Mouse (Mus musculus): ENCODE results near the gene Mvp.

Gene Mvp

DNA sequence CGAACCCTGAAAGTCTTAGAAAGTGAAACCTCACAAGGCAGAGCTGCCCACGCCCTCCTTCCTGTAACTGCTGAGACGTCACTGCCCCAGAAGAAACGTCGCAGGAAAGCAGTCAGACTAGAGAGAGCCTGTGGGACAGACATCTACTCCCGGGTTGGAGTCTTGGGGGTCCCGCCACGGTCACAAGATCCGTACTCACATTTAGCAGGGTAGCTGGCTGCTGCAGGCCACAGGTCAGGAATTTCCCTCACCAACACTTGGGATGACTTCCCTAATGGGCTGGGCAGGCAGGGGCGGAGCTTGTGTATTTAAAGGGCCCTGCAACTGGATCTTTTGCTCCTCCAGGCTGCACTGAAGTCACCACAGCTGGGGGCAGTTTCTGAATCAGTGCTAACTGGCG lies at the start of gene Mvp:
Gene Mvp (minus strand): TSS at position 302 of the 400 bp plus-strand sequence.
- peak; percentile 83 for DNase-seq (ENCODE audit: low read depth, low spot score)

- no peak for DNase-seq (ENCODE audit: low read depth, low spot score)
Measured at GRCm38 (mm10) chr7:127055026-127055585, 40.7 kb upstream of the Mvp start.

- peak; percentile 91 for DNase-seq (ENCODE audit: low read depth, low spot score)
Measured at GRCm38 (mm10) chr7:127041851-127042672, 27.6 kb upstream of the Mvp start, which contains the start of gene Kif22. Gene Kif22 (minus strand): TSS chr7:127042471.

DNA sequence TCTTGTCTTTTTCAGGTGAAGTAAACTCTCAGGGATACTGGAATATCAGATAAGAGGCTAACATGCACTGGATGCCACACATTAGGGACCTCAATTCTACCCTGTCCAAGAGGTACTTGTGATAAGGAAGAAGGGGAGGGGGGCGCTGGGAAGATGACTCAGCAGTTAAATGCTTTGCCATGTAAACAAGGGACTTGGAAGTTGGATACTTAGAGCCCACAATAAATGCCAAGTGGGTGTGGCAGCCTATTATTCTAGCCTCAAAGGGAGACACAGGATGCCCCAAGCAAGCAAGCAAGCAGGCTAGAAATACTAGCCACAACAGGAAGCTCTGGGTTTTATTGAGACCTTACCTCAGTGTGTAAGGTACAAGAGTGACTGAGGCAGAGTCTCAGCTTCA lies 16.8 kb upstream of the Mvp start:
- DNase-seq (ENCODE audit: low read depth, low spot score) = peak; percentile 78

DNA sequence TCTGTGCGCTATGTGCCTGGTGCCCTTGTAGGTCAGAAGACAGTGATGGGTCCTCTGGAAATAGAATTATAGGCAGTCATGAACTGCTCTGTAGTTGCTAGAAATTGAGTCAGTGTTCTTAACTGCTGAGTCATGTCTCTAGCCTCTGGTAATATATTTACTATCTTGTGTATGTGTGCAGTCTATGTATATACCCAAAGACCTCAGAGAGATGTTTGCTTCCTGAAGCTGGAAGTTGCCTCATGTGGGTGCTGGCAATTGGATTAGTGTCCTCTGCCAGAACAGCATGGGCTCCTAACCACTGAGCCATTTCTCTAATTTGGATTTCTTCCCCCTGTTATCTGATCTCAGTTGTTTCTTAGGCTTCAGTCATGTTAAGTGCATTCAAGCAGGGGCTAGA lies 15.8 kb upstream of the Mvp start:
- no peak for DNase-seq (ENCODE audit: low read depth, low spot score)

DNA sequence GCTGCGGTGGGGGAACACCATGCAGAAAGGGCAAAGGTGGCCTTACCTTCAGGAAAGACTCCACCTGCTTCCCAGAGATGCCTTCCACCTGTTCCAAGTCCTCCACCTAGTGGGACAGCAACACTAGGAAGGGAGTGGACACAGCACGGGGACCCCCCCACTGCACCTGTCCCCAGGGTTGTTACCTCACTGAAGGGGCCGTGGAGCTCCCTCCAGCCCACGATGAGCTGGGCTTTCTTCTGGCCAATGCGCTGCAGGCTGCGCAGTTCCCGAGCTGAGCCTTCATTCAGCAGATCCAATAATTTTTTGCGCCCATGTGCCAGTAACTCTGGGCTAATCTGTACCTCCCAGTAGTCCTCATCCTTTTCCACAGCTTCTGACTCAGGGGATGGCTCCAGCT lies 13.5 kb upstream of the Mvp start:
- DNase-seq (ENCODE audit: low read depth, low spot score) = no peak

DNA sequence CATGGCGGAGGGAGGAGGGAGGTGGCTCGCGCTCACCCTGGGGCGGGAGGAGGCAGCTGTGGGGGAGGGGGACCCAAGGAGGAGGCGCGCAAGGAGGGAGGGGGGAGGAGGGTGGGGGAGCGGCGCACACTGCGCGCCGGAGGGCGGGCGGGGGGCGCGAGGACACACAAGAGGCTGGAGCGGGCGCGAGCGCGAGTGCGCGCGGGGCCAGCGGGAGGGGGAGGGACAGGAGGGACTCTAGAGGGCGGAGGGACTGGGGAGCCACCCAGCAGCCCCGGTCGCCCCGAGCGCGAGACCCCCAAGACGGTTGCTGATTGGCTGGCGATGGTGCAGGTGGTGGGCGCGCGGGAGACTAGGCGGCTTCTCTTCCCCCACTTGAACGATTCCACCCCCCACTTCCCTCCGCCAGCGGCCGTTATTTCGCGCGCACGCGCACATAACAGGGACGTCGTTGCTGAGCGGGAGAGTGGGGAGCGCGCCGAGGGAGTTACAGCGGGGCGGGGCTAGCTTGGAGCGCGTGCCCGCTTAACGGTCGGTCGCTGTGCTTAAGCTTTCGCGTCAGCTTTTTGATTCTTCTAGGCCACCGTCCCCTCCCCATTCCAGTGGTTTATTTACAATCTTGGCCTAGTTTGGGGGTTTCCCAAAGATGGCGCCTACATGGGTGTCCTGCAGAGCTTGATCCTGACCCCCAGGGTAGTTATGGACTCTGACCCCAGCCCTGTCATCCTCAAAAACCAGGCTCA lies 12.7 kb upstream of the Mvp start, which contains the start of gene Maz:
Gene Maz (minus strand): TSS at position 54 of the 743 bp plus-strand sequence.
- DNase-seq (ENCODE audit: low read depth, low spot score) = peak; percentile 99

DNA sequence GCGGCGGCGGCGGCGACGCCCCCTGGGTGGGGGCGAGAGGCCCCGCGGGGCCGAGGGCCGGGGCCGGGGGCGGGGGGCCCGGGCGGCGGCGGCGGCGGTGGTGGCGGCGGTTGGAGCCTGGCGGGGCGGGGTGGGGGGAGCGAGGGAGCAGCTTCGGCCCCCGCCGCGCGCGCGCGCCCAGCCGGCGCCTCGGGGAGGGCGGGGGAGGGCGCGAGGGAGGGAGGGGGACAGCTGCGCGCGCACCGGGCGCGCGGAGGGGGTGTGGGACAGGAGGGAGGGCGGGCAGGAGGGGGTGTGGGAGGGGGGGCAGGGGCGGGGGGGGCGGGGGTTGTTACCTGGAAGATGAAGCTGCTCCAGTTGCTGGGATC lies 12.2 kb upstream of the Mvp start:
- DNase-seq (ENCODE audit: low read depth, low spot score) = no peak

DNA sequence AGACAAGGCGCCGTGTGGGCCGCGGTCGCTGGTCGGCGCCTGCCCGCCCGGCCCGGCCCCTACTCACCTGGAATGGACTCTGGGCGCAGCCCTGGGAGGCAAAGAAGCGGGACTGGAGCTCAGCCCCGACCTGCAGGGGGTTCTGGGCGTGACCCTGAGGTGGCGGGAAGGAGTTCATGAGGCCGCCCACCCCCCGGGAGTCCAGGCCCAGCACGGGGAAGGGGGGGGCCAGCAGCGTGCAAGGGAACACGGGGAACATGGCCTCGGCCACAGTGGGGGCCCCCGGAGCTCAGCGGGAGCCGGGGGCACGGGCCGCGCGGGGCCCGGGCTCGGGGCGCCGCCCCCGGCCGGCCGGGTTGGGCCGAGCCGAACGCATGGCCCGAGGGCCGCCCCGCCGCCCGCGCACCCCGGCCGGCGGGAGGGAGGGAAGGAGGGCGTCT lies 11.8 kb upstream of the Mvp start:
- DNase-seq (ENCODE audit: low read depth, low spot score) = peak; percentile 87

GRCm38 (mm10) chr7:127025556-127026160 lies 11.2 kb upstream of the Mvp start:
- DNase-seq (ENCODE audit: low read depth, low spot score) = peak; percentile 53

GRCm38 (mm10) chr7:127024755-127025555 lies 10.5 kb upstream of the Mvp start:
- DNase-seq (ENCODE audit: low read depth, low spot score) = peak; percentile 85

DNA sequence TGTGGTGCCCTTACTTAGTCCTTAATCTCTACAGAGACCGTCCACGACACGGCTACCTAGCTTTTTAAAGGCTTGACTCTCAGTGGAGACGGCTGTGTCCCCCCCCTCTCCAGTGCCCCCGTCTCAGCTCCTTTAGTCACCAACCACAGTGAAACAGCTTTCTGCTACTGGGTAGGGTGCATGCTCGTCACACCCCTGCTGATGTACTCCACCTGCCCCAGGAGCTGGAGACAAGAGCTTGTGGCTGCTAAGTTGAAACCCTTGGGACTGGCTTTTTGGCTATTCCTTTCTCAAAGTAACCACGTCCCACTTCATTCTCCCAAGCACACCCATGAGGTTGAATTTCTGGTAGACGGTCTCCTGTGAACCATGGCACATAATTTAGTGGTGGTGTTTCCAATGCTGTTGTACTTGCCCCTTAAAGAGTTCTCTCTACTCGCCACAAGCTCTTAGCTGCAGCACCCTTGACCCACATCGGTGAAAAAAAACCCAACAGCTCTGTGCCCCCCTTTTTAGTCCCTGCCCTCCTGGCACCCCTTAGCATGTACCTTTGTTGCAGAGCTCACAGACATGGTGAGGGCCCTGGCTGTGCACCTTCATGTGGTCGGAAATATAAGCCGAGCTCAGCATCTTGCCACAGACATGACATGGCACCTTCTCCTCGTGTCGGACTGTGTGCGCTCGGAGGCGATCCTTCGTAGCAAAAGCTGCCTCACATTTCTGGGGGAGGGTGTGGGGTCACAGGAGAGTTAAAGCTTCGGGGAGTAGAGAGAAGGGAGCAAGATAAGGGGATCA lies 9.7 kb upstream of the Mvp start:
- DNase-seq (ENCODE audit: low read depth, low spot score) = no peak

GRCm38 (mm10) chr7:127023272-127023691 lies 8.9 kb upstream of the Mvp start:
- no peak for DNase-seq (ENCODE audit: low read depth, low spot score)

- no peak for DNase-seq (ENCODE audit: low read depth, low spot score)
Measured at GRCm38 (mm10) chr7:127022528-127023271, 8.3 kb upstream of the Mvp start.

GRCm38 (mm10) chr7:127021563-127022527 lies 7.4 kb upstream of the Mvp start:
- peak; percentile 55 for DNase-seq (ENCODE audit: low read depth, low spot score)

- DNase-seq (ENCODE audit: low read depth, low spot score) = peak; percentile 72
Measured at GRCm38 (mm10) chr7:127020901-127021562, 6.6 kb upstream of the Mvp start, which contains the start of the genes Gm42742 and Prrt2. Gene Gm42742 (minus strand): TSS chr7:127021097. Gene Prrt2 (minus strand): TSS chr7:127021211.

DNA sequence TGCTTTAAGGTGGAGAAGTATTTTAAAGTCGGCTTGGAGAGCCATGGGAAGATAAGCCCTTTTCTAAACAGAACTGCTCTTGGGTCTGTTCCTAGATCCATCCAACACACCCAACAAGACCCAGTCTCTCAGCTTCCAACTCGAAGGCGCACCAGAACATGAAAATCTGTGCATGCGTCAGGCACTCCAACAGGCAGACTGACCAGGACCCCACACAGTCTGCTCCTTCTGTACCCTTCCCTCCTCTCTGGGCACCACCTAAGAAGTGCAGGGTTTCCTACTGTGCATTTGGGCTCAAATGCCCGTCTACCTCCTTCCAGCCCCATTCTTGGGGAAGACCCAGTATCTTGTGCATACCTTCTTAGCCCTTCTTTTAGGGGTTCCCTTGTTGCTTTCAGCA lies 6.1 kb upstream of the Mvp start:
- no peak for DNase-seq (ENCODE audit: low read depth, low spot score)

- DNase-seq (ENCODE audit: low read depth, low spot score) = no peak
Measured at GRCm38 (mm10) chr7:127020031-127020430, 5.6 kb upstream of the Mvp start.
